Mouse (Mus musculus): ENCODE data around the gene Hdgfl2.

DNA sequence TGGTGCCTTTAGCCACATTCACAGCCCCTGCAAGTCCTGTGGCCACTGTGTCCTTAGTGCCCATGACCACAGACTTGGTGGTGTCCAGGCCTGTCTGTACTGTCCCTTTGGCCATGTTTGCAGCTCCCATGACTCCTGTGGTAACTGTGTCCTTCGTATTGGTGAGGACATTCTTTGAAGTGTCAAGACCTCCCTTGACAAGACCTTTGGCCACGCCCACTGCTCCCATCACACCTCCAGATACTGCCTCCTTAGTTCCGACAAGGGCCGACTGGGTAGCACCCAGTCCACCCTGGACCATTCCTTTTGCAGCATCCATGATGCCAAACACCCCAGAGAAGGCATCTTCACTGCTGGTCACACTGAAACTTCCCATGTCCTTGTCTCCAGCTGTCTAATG lies 27.5 kb downstream of the Hdgfl2 start:
- TF ChIP-seq EP300 (IDR thresholded peaks at IDR 0.05; ENCODE audit: low read depth) (no peak), CTCF (IDR thresholded peaks at IDR 0.05; ENCODE audit: low read depth) (no peak)

Data from liver, postnatal 0 days (tissue).